Mouse (Mus musculus): ENCODE measurements around the gene Ubald1. TPM values are rescaled to one million over a fixed set of nuclear protein-coding genes. Genes with fewer than 3 reads are reported as not detected.

The Ubald1 gene
- total and polyA plus RNA-seq, 2 experiments from 2014 or later, result 18.3 to 27.6 TPM

GRCm38 (mm10) chr16:4886690-4887020 lies 6.5 kb upstream of the Ubald1 start:
- peak overlapping the region; percentile 80 for H3K4me3 ChIP-seq (ENCODE audit: low read depth, low read length)
- no peak for ATAC-seq (ENCODE audit: insufficient read depth, low read depth)

GRCm38 (mm10) chr16:4885760-4886689 lies 5.9 kb upstream of the Ubald1 start, which contains the start of gene Mgrn1:
Mgrn1 (plus strand) TSS chr16:4886249.
- ATAC-seq (ENCODE audit: insufficient read depth, low read depth), result peak; percentile 81
- WGBS, result under 1% methylated on average over 61 of the region's 74 CpGs
- Histone ChIP-seq H3K9me3 (replicated peaks; ENCODE audit: control insufficient read depth, low read length) (no peaks in the 10 kb centered on the region), H3K4me2 (ENCODE audit: low read depth, low read length) (peak within 1 kb of the TSS; percentile 66), H3K9ac (replicated peaks; ENCODE audit: low read depth, low read length) (peak within 1 kb of the TSS; percentile 93), H3K27ac (ENCODE audit: low read depth) (peak within 1 kb of the TSS; percentile 96), H3K27me3 (ENCODE audit: control insufficient read depth, insufficient read depth, low read length) (no peaks in the 10 kb centered on the region), H3K4me3 (ENCODE audit: low read depth, low read length) (peak within 1 kb of the TSS; percentile 80), H3K4me1 (ENCODE audit: control insufficient read depth, insufficient read depth) (peaks cover 43% of the 10 kb centered on the region), H3K36me3 (replicated peaks; ENCODE audit: control insufficient read depth, insufficient read depth, low read length) (no peaks in the 10 kb centered on the region)
- TF ChIP-seq CTCF (IDR thresholded peaks at IDR 0.05; ENCODE audit: low read depth) (no peak), EP300 (IDR thresholded peaks at IDR 0.05; ENCODE audit: low read depth) (no peak)
- peak; percentile 90 for DNase-seq (ENCODE audit: low spot score)

More at GRCm38 (mm10) chr16:4886690-4887020, 6.5 kb upstream of the Ubald1 start:
- Histone ChIP-seq H3K4me1 (ENCODE audit: control insufficient read depth, insufficient read depth) (peaks cover 40% of the 10 kb centered on the region), H3K36me3 (replicated peaks; ENCODE audit: control insufficient read depth, insufficient read depth, low read length) (no peaks in the 10 kb centered on the region), H3K9me3 (replicated peaks; ENCODE audit: control insufficient read depth, low read length) (no peaks in the 10 kb centered on the region), H3K27ac (ENCODE audit: low read depth) (peak overlapping the region; percentile 96), H3K9ac (replicated peaks; ENCODE audit: low read depth, low read length) (peak overlapping the region; percentile 93), H3K4me2 (ENCODE audit: low read depth, low read length) (peak overlapping the region; percentile 66), H3K27me3 (ENCODE audit: control insufficient read depth, insufficient read depth, low read length) (no peaks in the 10 kb centered on the region)
- DNase-seq (ENCODE audit: low spot score), result no peak
- WGBS, result 3% methylated on average over 8 of the region's 8 CpGs
- TF ChIP-seq EP300 (IDR thresholded peaks at IDR 0.05; ENCODE audit: low read depth) (no peak), CTCF (IDR thresholded peaks at IDR 0.05; ENCODE audit: low read depth) (no peak)

GRCm38 (mm10) chr16:4884930-4885329 lies 4.8 kb upstream of the Ubald1 start:
- Histone ChIP-seq H3K9ac (replicated peaks; ENCODE audit: low read depth, low read length) (no peak overlapping the region), H3K4me2 (ENCODE audit: low read depth, low read length) (no peak overlapping the region), H3K36me3 (replicated peaks; ENCODE audit: control insufficient read depth, insufficient read depth, low read length) (no peaks in the 10 kb centered on the region), H3K4me3 (ENCODE audit: low read depth, low read length) (no peak overlapping the region), H3K9me3 (replicated peaks; ENCODE audit: control insufficient read depth, low read length) (no peaks in the 10 kb centered on the region), H3K27ac (ENCODE audit: low read depth) (no peak overlapping the region), H3K27me3 (ENCODE audit: control insufficient read depth, insufficient read depth, low read length) (no peaks in the 10 kb centered on the region), H3K4me1 (ENCODE audit: control insufficient read depth, insufficient read depth) (peaks cover 35% of the 10 kb centered on the region)
- TF ChIP-seq CTCF (IDR thresholded peaks at IDR 0.05; ENCODE audit: low read depth) (no peak), EP300 (IDR thresholded peaks at IDR 0.05; ENCODE audit: low read depth) (no peak)
- no peak for DNase-seq (ENCODE audit: low spot score)
- no peak for ATAC-seq (ENCODE audit: insufficient read depth, low read depth)
- 61% methylated on average over 10 of the region's 10 CpGs for WGBS

GRCm38 (mm10) chr16:4881400-4882351 lies 1.6 kb upstream of the Ubald1 start:
- TF ChIP-seq EP300 (IDR thresholded peaks at IDR 0.05; ENCODE audit: low read depth), result no peak
- TF ChIP-seq CTCF (IDR thresholded peaks at IDR 0.05; ENCODE audit: low read depth), result no peak
- peaks cover 28% of the 10 kb centered on the region for H3K4me1 ChIP-seq (ENCODE audit: control insufficient read depth, insufficient read depth)
- no peaks in the 10 kb centered on the region for H3K9me3 ChIP-seq (replicated peaks; ENCODE audit: control insufficient read depth, low read length)
- H3K9ac ChIP-seq (replicated peaks; ENCODE audit: low read depth, low read length), result peak overlapping the region; percentile 83; the same call in 1 of the 2 replicates
- H3K36me3 ChIP-seq (replicated peaks; ENCODE audit: control insufficient read depth, insufficient read depth, low read length), result no peaks in the 10 kb centered on the region
- peak overlapping the region; percentile 64 for H3K4me3 ChIP-seq (ENCODE audit: low read depth, low read length)
- no peak for ATAC-seq (ENCODE audit: insufficient read depth, low read depth)
- H3K27me3 ChIP-seq (ENCODE audit: control insufficient read depth, insufficient read depth, low read length), result no peaks in the 10 kb centered on the region
- WGBS, result 70% methylated on average over 10 of the region's 10 CpGs
- peak overlapping the region; percentile 87 for H3K4me2 ChIP-seq (ENCODE audit: low read depth, low read length)
- no peak for DNase-seq (ENCODE audit: low spot score)
- peak overlapping the region; percentile 98 for H3K27ac ChIP-seq (ENCODE audit: low read depth)

GRCm38 (mm10) chr16:4879708-4880124 lies 399 bp downstream of the Ubald1 start:
- H3K9ac ChIP-seq (replicated peaks; ENCODE audit: low read depth, low read length), result peak overlapping the region; percentile 83
- H3K4me3 ChIP-seq (ENCODE audit: low read depth, low read length), result peak overlapping the region; percentile 64
- no peaks in the 10 kb centered on the region for H3K27me3 ChIP-seq (ENCODE audit: control insufficient read depth, insufficient read depth, low read length)
- H3K9me3 ChIP-seq (replicated peaks; ENCODE audit: control insufficient read depth, low read length), result no peaks in the 10 kb centered on the region
- peak; percentile 89 for DNase-seq (ENCODE audit: low spot score)
- peaks cover 2% of the 10 kb centered on the region; the same call in 1 of the 2 replicates for H3K36me3 ChIP-seq (replicated peaks; ENCODE audit: control insufficient read depth, insufficient read depth, low read length)
- peaks cover 28% of the 10 kb centered on the region for H3K4me1 ChIP-seq (ENCODE audit: control insufficient read depth, insufficient read depth)
- peak overlapping the region; percentile 74 for H3K4me2 ChIP-seq (ENCODE audit: low read depth, low read length)
- under 1% methylated on average over 40 of the region's 40 CpGs for WGBS
- no peak for TF ChIP-seq EP300 (IDR thresholded peaks at IDR 0.05; ENCODE audit: low read depth)
- TF ChIP-seq CTCF (IDR thresholded peaks at IDR 0.05; ENCODE audit: low read depth), result peak; percentile 28; the same call in 1 of the 2 replicates
- ATAC-seq (ENCODE audit: insufficient read depth, low read depth), result peak; percentile 71
- H3K27ac ChIP-seq (ENCODE audit: low read depth), result peak overlapping the region; percentile 98

Measured in heart, postnatal 0 days (tissue).